Mouse (Mus musculus) MEL (cell line): ENCODE measurements around the gene Gstp1. TPM values are rescaled to one million over a fixed set of nuclear protein-coding genes. Genes with fewer than 3 reads are reported as not detected.
A peak's percentile ranks its signal among the peaks of the same experiment; 100 is the strongest.

Source experiments
- DNase-seq: peaks from one replicate; pipeline ENCODE4 v3.0.0; 2011; ENCODE audit warnings: low read depth, low spot score
- H3K27ac ChIP-seq: 2 replicates; pipeline ENCODE4 v1.5.1; 2012; ENCODE audit warnings: low read depth, mild to moderate bottlenecking, control low read depth, low read length, moderate library complexity; ENCODE audit not compliant: control insufficient read depth
- H3K27me3 ChIP-seq, 2 experiments: fragments of 150-350 bp in 1 of 2; sonication (generic) in 1 of 2; 2 replicates each; pipeline ENCODE4 v1.6.1; 2012; ENCODE audit warnings: low read length in 2 of 2, mild to moderate bottlenecking in 2 of 2, improper control_type of control experiment in 1 of 2, moderate library complexity in 1 of 2; ENCODE audit not compliant: insufficient read depth in 2 of 2, control insufficient read depth in 1 of 2
- H3K36me3 ChIP-seq, 2 experiments: 2 replicates each; pipeline ENCODE4 v1.6.1; 2012 to 2014; ENCODE audit warnings: low read length in 2 of 2, improper control_type of control experiment in 1 of 2, inconsistent platforms in 1 of 2, mild to moderate bottlenecking in 1 of 2; ENCODE audit not compliant: insufficient read depth in 2 of 2, control insufficient read depth in 1 of 2
- H3K4me1 ChIP-seq, 2 experiments: fragments of 150-350 bp in 1 of 2; sonication (generic) in 1 of 2; 2 replicates each; pipeline ENCODE4 v1.6.1; 2012; ENCODE audit warnings: low read length in 2 of 2, improper control_type of control experiment in 1 of 2, mild to moderate bottlenecking in 1 of 2; ENCODE audit not compliant: insufficient read depth in 2 of 2, control insufficient read depth in 1 of 2
- H3K4me3 ChIP-seq, 2 experiments: fragments of 150-350 bp in 1 of 2; sonication (generic) in 1 of 2; 2 replicates each; pipeline ENCODE4 v1.5.1; 2012; ENCODE audit warnings: low read depth in 2 of 2, low read length in 2 of 2, mild to moderate bottlenecking in 2 of 2, moderate library complexity in 2 of 2, control low read depth in 1 of 2, improper control_type of control experiment in 1 of 2; ENCODE audit not compliant: control insufficient read depth in 1 of 2, insufficient read depth in 1 of 2
- H3K79me2 ChIP-seq: 2 replicates; pipeline ENCODE4 v1.6.1; 2012; ENCODE audit warnings: mild to moderate bottlenecking, low read length, moderate library complexity; ENCODE audit not compliant: control insufficient read depth, poor library complexity, insufficient read depth
- H3K9ac ChIP-seq: 2 replicates; pipeline ENCODE4 v1.6.1; 2012; ENCODE audit warnings: low read depth, mild to moderate bottlenecking, control low read depth, low read length, moderate library complexity; ENCODE audit not compliant: control insufficient read depth, poor library complexity, severe bottlenecking
- H3K9me3 ChIP-seq: fragments of 150-350 bp; sonication (generic); replicated peaks from 2 replicates; pipeline ENCODE4 v1.6.1; 2012; ENCODE audit warnings: mild to moderate bottlenecking, low read length, improper control_type of control experiment, moderate library complexity; ENCODE audit not compliant: insufficient read depth
- BHLHE40 ChIP-seq: IDR thresholded peaks from 2 replicates; pipeline ENCODE4 v1.6.1; 2012; ENCODE audit warnings: low read depth, mild to moderate bottlenecking, inconsistent platforms, low read length, improper control_type of control experiment, borderline replicate concordance
- CHD1 ChIP-seq: IDR thresholded peaks from 2 replicates; pipeline ENCODE4 v1.6.1; 2012; ENCODE audit warnings: low read depth, mild to moderate bottlenecking, inconsistent platforms, low read length, improper control_type of control experiment
- CHD2 ChIP-seq: IDR thresholded peaks from 2 replicates; pipeline ENCODE4 v1.6.1; 2011; ENCODE audit warnings: low read length, improper control_type of control experiment
- CTCF ChIP-seq, 3 experiments: IDR thresholded peaks in 2 of 3; conservative IDR thresholded peaks in 1 of 3; 2 replicates each; pipeline ENCODE4 v1.5.1; 2011 to 2012; ENCODE audit warnings: low read length in 3 of 3, low read depth in 2 of 3, mild to moderate bottlenecking in 2 of 3, improper control_type of control experiment in 1 of 3, inconsistent platforms in 1 of 3, mixed read lengths in 1 of 3, moderate library complexity in 1 of 3; ENCODE audit not compliant: control insufficient read depth in 1 of 3, insufficient read depth in 1 of 3, poor library complexity in 1 of 3, severe bottlenecking in 1 of 3
- E2F4 ChIP-seq: IDR thresholded peaks from 2 replicates; pipeline ENCODE4 v1.6.1; 2011; ENCODE audit warnings: low read depth, low read length, improper control_type of control experiment, borderline replicate concordance
- GABPA ChIP-seq: IDR thresholded peaks from 2 replicates; pipeline ENCODE4 v1.6.1; 2012; ENCODE audit warnings: low read depth, mild to moderate bottlenecking, inconsistent platforms, low read length, improper control_type of control experiment, moderate library complexity
- KAT2A ChIP-seq: conservative IDR thresholded peaks from 2 replicates; pipeline ENCODE4 v1.6.1; 2012; ENCODE audit warnings: low read depth, low read length, improper control_type of control experiment, inconsistent platforms
- MAZ ChIP-seq: IDR thresholded peaks from 2 replicates; pipeline ENCODE4 v1.6.1; 2012; ENCODE audit warnings: low read depth, mild to moderate bottlenecking, inconsistent platforms, low read length, improper control_type of control experiment
- NRF1 ChIP-seq: IDR thresholded peaks from 2 replicates; pipeline ENCODE4 v1.6.1; 2014; ENCODE audit warnings: low read depth, mild to moderate bottlenecking, inconsistent platforms, low read length, improper control_type of control experiment, moderate library complexity; ENCODE audit not compliant: poor library complexity, insufficient read depth, severe bottlenecking
- RCOR1 ChIP-seq: IDR thresholded peaks from 2 replicates; pipeline ENCODE4 v1.6.1; 2012; ENCODE audit warnings: low read depth, mild to moderate bottlenecking, inconsistent platforms, low read length, improper control_type of control experiment
- SMC3 ChIP-seq: IDR thresholded peaks from 2 replicates; pipeline ENCODE4 v1.6.1; 2011; ENCODE audit warnings: low read depth, low read length, improper control_type of control experiment
- TAL1 ChIP-seq: IDR thresholded peaks from 2 replicates; pipeline ENCODE4 v1.6.1; 2012; ENCODE audit warnings: mild to moderate bottlenecking, inconsistent platforms, low read length, moderate library complexity, mixed read lengths
- ZC3H11A ChIP-seq: IDR thresholded peaks from 2 replicates; pipeline ENCODE4 v1.6.1; 2012; ENCODE audit warnings: low read depth, mild to moderate bottlenecking, inconsistent platforms, low read length, improper control_type of control experiment
- polyA plus RNA-seq, 2 experiments: library from polyadenylated mRNA; stranded (reverse) in 1 of 2; unstranded in 1 of 2; fragments of >175 nt in 1 of 2; fragments of >200 nt in 1 of 2; gene quantifications; 2 replicates each; pipeline versions ENCODE4 v1.2.1 to v1.2.4; 2012; ENCODE audit warnings: low replicate concordance in 2 of 2, low read depth in 1 of 2; ENCODE audit not compliant: insufficient read length in 2 of 2, insufficient read depth in 1 of 2, missing spikeins in 1 of 2
- total RNA-seq: library from RNA; depleted of rRNA; stranded (reverse); fragments of 300-350 nt; gene quantifications from 2 replicates; pipeline ENCODE4 v1.2.3, GENCODE M21; 2012

The Gstp1 gene
- total and polyA plus RNA-seq, 3 experiments: 251 to 369 TPM; not detected in 1

GRCm38 (mm10) chr19:4081394-4081793, 43.6 kb upstream of the Gstp1 start, which contains the start of gene Cabp2:
Cabp2 (plus strand) TSS chr19:4081578.
- TF ChIP-seq CHD2 (no peak), RCOR1 (no peak), NRF1 (no peak), CHD1 (no peak), TAL1 (no peak)
- TF ChIP-seq, all 39 proteins: peak for 0
- Histone ChIP-seq H3K36me3 (no peaks in the 10 kb centered on the region), H3K9ac (no peak within 1 kb of the TSS), H3K4me3 (no peak within 1 kb of the TSS), H3K27me3 (peaks cover 1 to 2% of the 10 kb centered on the region in 2 experiments; a peak in 3 of 4 replicates), H3K9me3 (no peaks in the 10 kb centered on the region), H3K4me1 (peaks cover 0 to 5% of the 10 kb centered on the region in 2 experiments; a peak in 1 of 4 replicates), H3K27ac (no peak within 1 kb of the TSS), H3K79me2 (no peaks in the 10 kb centered on the region)
- DNase-seq: no peak

GRCm38 (mm10) chr19:4080511-4081009, 42.8 kb upstream of the Gstp1 start:
- H3K4me3 ChIP-seq: no peak overlapping the region
- H3K27ac ChIP-seq: no peak overlapping the region
- H3K4me1 ChIP-seq: peaks cover 0 to 5% of the 10 kb centered on the region in 2 experiments; a peak in 1 of 4 replicates
- no peaks in the 10 kb centered on the region for H3K36me3 ChIP-seq
- TF ChIP-seq E2F4 (no peak), CTCF (IDR thresholded peaks at IDR 0.05 in 2 of 3, conservative IDR thresholded peaks at IDR 0.05 in 1 of 3; ENCODE audit: control insufficient read depth in 1 of 3, insufficient read depth in 1 of 3, low read depth in 2 of 3, low read length in 3 of 3, poor library complexity in 1 of 3, severe bottlenecking in 1 of 3) (peak in 2 of 3 experiments; percentile 28 to 29; a peak in 4 of 6 replicates), KAT2A (no peak), GABPA (no peak), BHLHE40 (no peak), ZC3H11A (no peak), SMC3 (peak; percentile 37; the same call in 1 of the 2 replicates)
- H3K9me3 ChIP-seq: no peaks in the 10 kb centered on the region
- no peak for DNase-seq
- H3K27me3 ChIP-seq: peaks cover 2 to 3% of the 10 kb centered on the region in 2 experiments; a peak in 3 of 4 replicates
- H3K79me2 ChIP-seq: no peaks in the 10 kb centered on the region
- no peak overlapping the region for H3K9ac ChIP-seq

GRCm38 (mm10) chr19:4079594-4079993, 41.8 kb upstream of the Gstp1 start:
- no peak overlapping the region for H3K9ac ChIP-seq
- peaks cover 2 to 3% of the 10 kb centered on the region in 2 experiments; a peak in 3 of 4 replicates for H3K27me3 ChIP-seq
- H3K27ac ChIP-seq: no peak overlapping the region
- H3K4me1 ChIP-seq: peaks cover 0 to 5% of the 10 kb centered on the region in 2 experiments; a peak in 1 of 4 replicates
- no peak for TF ChIP-seq MAZ
- peak; percentile 14 for DNase-seq
- no peaks in the 10 kb centered on the region for H3K79me2 ChIP-seq
- H3K9me3 ChIP-seq: no peaks in the 10 kb centered on the region
- H3K36me3 ChIP-seq: no peaks in the 10 kb centered on the region
- no peak overlapping the region for H3K4me3 ChIP-seq
